Mouse (Mus musculus) embryonic facial prominence, embryonic 10.5 days (tissue): ENCODE measurements around the gene Mrpl20. TPM values are rescaled to one million over a fixed set of nuclear protein-coding genes. Genes with fewer than 3 reads are reported as not detected.
A peak's percentile ranks its signal among the peaks of the same experiment; 100 is the strongest.

ENCODE experiments used
- DNase-seq: peaks from one replicate; pipeline ENCODE4 v3.0.0-alpha.2; 2017; ENCODE audit warnings: low spot score
- H3K27ac ChIP-seq: fragments of 300-500 bp; sonication (generic); replicated peaks from 2 replicates; pipeline ENCODE4 v1.5.1; 2016; ENCODE audit warnings: mild to moderate bottlenecking
- H3K27me3 ChIP-seq: fragments of 300-500 bp; sonication (generic); replicated peaks from 2 replicates; pipeline ENCODE4 v1.6.1; 2016; ENCODE audit warnings: low read depth, mild to moderate bottlenecking; ENCODE audit not compliant: poor library complexity, severe bottlenecking
- H3K36me3 ChIP-seq: fragments of 300-500 bp; sonication (generic); replicated peaks from 2 replicates; pipeline ENCODE4 v1.6.1; 2016; ENCODE audit warnings: mild to moderate bottlenecking, moderate library complexity
- H3K4me1 ChIP-seq: fragments of 300-500 bp; sonication (generic); 2 replicates; pipeline ENCODE4 v1.6.1; 2016
- H3K4me3 ChIP-seq: fragments of 300-500 bp; sonication (generic); 2 replicates; pipeline ENCODE4 v1.5.1; 2016; ENCODE audit warnings: mild to moderate bottlenecking, moderate library complexity
- H3K9me3 ChIP-seq: fragments of 300-500 bp; sonication (generic); 2 replicates; pipeline ENCODE4 v1.6.1; 2016; ENCODE audit warnings: mild to moderate bottlenecking
- WGBS: fragments of 180-500 bp; shearing (Covaris S2); methylation state at CpG from one replicate; pipeline ENCODE4 v1.1.7; 2016; 5-methylcytosine and 5-hydroxymethylcytosine counted together
- polyA plus RNA-seq: library from polyadenylated mRNA; unstranded; fragments of >200 nt; fragmentation: Nextera tagmentation; extraction: Ambion mirVana; gene quantifications from 2 replicates; pipeline ENCODE4 v1.2.1, GENCODE M21; 2016

The Mrpl20 gene
- polyA plus RNA-seq, 1 experiment from 2014 or later, result 254 TPM

- 35% methylated on average over 5 of the region's 5 CpGs for WGBS
- Histone ChIP-seq H3K4me3 (peak overlapping the region; percentile 55), H3K9me3 (no peaks in the 10 kb centered on the region), H3K36me3 (0 out of 2 replicates have a peak, but pooled peaks cover 3% of the 10 kb centered on the region), H3K27me3 (peaks cover 55% of the 10 kb centered on the region), H3K4me1 (peaks cover 65% of the 10 kb centered on the region), H3K27ac (peak overlapping the region; percentile 59; the same call in 1 of the 2 replicates)
- peak; percentile 14 for DNase-seq
Measured at GRCm38 (mm10) chr4:155773335-155774078, 29.2 kb upstream of the Mrpl20 start.

GRCm38 (mm10) chr4:155774280-155774754 is 28.4 kb upstream of the Mrpl20 start, which contains the start of gene Vwa1:
Vwa1 (minus strand) TSS chr4:155774698.
- 1% methylated on average over 35 of the region's 35 CpGs for WGBS

GRCm38 (mm10) chr4:155774971-155775740 is 27.5 kb upstream of the Mrpl20 start:
- peaks cover 54% of the 10 kb centered on the region for H3K4me1 ChIP-seq
- H3K4me3 ChIP-seq, result peak overlapping the region; percentile 55
- peaks cover 55% of the 10 kb centered on the region for H3K27me3 ChIP-seq
- H3K9me3 ChIP-seq, result no peaks in the 10 kb centered on the region
- 0 out of 2 replicates have a peak, but pooled peaks cover 3% of the 10 kb centered on the region for H3K36me3 ChIP-seq
- DNase-seq, result peak; percentile 9
- WGBS, result 61% methylated on average over 9 of the region's 9 CpGs
- peak overlapping the region; percentile 59; the same call in 1 of the 2 replicates for H3K27ac ChIP-seq

More at GRCm38 (mm10) chr4:155774280-155774754, 28.4 kb upstream of the Mrpl20 start, which contains the start of gene Vwa1:
- 0 out of 2 replicates have a peak, but pooled peaks cover 3% of the 10 kb centered on the region for H3K36me3 ChIP-seq
- peak within 1 kb of the TSS; percentile 59 for H3K27ac ChIP-seq
- peak; percentile 92 for DNase-seq
- peaks cover 55% of the 10 kb centered on the region for H3K27me3 ChIP-seq
- peaks cover 60% of the 10 kb centered on the region for H3K4me1 ChIP-seq
- peak within 1 kb of the TSS; percentile 55 for H3K4me3 ChIP-seq
- H3K9me3 ChIP-seq, result no peaks in the 10 kb centered on the region

GRCm38 (mm10) chr4:155775855-155776254 is 26.8 kb upstream of the Mrpl20 start:
- H3K4me1 ChIP-seq, result peaks cover 51% of the 10 kb centered on the region
- WGBS, result 82% methylated on average over 3 of the region's 3 CpGs
- H3K4me3 ChIP-seq, result no peak overlapping the region
- no peak for DNase-seq
- no peaks in the 10 kb centered on the region for H3K9me3 ChIP-seq
- no peak overlapping the region for H3K27ac ChIP-seq
- peaks cover 51% of the 10 kb centered on the region for H3K27me3 ChIP-seq
- 0 out of 2 replicates have a peak, but pooled peaks cover 3% of the 10 kb centered on the region for H3K36me3 ChIP-seq

- Histone ChIP-seq H3K36me3 (0 out of 2 replicates have a peak, but pooled peaks cover 3% of the 10 kb centered on the region), H3K27me3 (peaks cover 41% of the 10 kb centered on the region), H3K4me1 (peaks cover 53% of the 10 kb centered on the region), H3K4me3 (0 out of 2 replicates have a peak overlapping the region, but pooled peaks have one; percentile 0), H3K9me3 (no peaks in the 10 kb centered on the region), H3K27ac (peak overlapping the region; percentile 30; the same call in 1 of the 2 replicates)
- 23% methylated on average over 2 of the region's 2 CpGs for WGBS
- peak; percentile 44 for DNase-seq
Measured at GRCm38 (mm10) chr4:155776704-155777335, 25.9 kb upstream of the Mrpl20 start.

GRCm38 (mm10) chr4:155777816-155778215 is 24.9 kb upstream of the Mrpl20 start:
- WGBS, result 78% methylated on average over 2 of the region's 2 CpGs

GRCm38 (mm10) chr4:155779498-155779897 is 23.2 kb upstream of the Mrpl20 start:
- no peak for DNase-seq
- Histone ChIP-seq H3K27ac (no peak overlapping the region), H3K4me3 (no peak overlapping the region), H3K36me3 (no peaks in the 10 kb centered on the region), H3K27me3 (peaks cover 15% of the 10 kb centered on the region), H3K4me1 (peaks cover 52% of the 10 kb centered on the region), H3K9me3 (no peaks in the 10 kb centered on the region)
- 87% methylated on average over 4 of the region's 4 CpGs for WGBS

More at GRCm38 (mm10) chr4:155777816-155778215, 24.9 kb upstream of the Mrpl20 start:
- DNase-seq, result no peak
- H3K4me3 ChIP-seq, result no peak overlapping the region
- H3K9me3 ChIP-seq, result no peaks in the 10 kb centered on the region
- H3K36me3 ChIP-seq, result no peaks in the 10 kb centered on the region
- peaks cover 32% of the 10 kb centered on the region for H3K27me3 ChIP-seq
- 0 out of 2 replicates have a peak overlapping the region, but pooled peaks have one; percentile 48 for H3K27ac ChIP-seq
- peaks cover 53% of the 10 kb centered on the region for H3K4me1 ChIP-seq

GRCm38 (mm10) chr4:155780895-155781294 is 21.8 kb upstream of the Mrpl20 start:
- peak; percentile 47 for DNase-seq
- no peak overlapping the region for H3K4me3 ChIP-seq
- H3K36me3 ChIP-seq, result no peaks in the 10 kb centered on the region
- 39% methylated on average over 6 of the region's 6 CpGs for WGBS
- no peak overlapping the region for H3K27ac ChIP-seq
- H3K4me1 ChIP-seq, result peaks cover 51% of the 10 kb centered on the region
- peaks cover under 1% of the 10 kb centered on the region for H3K27me3 ChIP-seq
- H3K9me3 ChIP-seq, result no peaks in the 10 kb centered on the region

- Histone ChIP-seq H3K9me3 (no peaks in the 10 kb centered on the region), H3K4me1 (peaks cover 34% of the 10 kb centered on the region), H3K27ac (peak overlapping the region; percentile 94), H3K4me3 (peak overlapping the region; percentile 82), H3K27me3 (no peaks in the 10 kb centered on the region), H3K36me3 (no peaks in the 10 kb centered on the region)
- no peak for DNase-seq
- 49% methylated on average over 16 of the region's 16 CpGs for WGBS
Measured at GRCm38 (mm10) chr4:155783486-155784080, 19.1 kb upstream of the Mrpl20 start.

- WGBS, result under 1% methylated on average over 52 of the region's 52 CpGs
- H3K4me3 ChIP-seq, result peak overlapping the region; percentile 82
- peak overlapping the region; percentile 94 for H3K27ac ChIP-seq
- DNase-seq, result peak; percentile 84
- no peaks in the 10 kb centered on the region for H3K27me3 ChIP-seq
- no peaks in the 10 kb centered on the region for H3K36me3 ChIP-seq
- H3K4me1 ChIP-seq, result peaks cover 34% of the 10 kb centered on the region
- H3K9me3 ChIP-seq, result no peaks in the 10 kb centered on the region
Measured at GRCm38 (mm10) chr4:155784081-155784701, 18.5 kb upstream of the Mrpl20 start.

- Histone ChIP-seq H3K36me3 (no peaks in the 10 kb centered on the region), H3K4me1 (peaks cover 31% of the 10 kb centered on the region), H3K4me3 (peak overlapping the region; percentile 82; the same call in 1 of the 2 replicates), H3K27me3 (no peaks in the 10 kb centered on the region; the same call in 1 of the 2 replicates), H3K27ac (peak overlapping the region; percentile 94), H3K9me3 (no peaks in the 10 kb centered on the region)
- DNase-seq, result no peak
- 75% methylated on average over 10 of the region's 10 CpGs for WGBS
Measured at GRCm38 (mm10) chr4:155785246-155785645, 17.4 kb upstream of the Mrpl20 start.
